Mouse (Mus musculus): ENCODE data around the gene Lyzl4. TPM values are rescaled to one million over a fixed set of nuclear protein-coding genes. Genes with fewer than 3 reads are reported as not detected.

Gene Lyzl4
- total RNA-seq (2014; fragmentation: Nextera tagmentation) (not detected in 2 replicates), total RNA-seq (2017) (not detected in 2 replicates)

DNA sequence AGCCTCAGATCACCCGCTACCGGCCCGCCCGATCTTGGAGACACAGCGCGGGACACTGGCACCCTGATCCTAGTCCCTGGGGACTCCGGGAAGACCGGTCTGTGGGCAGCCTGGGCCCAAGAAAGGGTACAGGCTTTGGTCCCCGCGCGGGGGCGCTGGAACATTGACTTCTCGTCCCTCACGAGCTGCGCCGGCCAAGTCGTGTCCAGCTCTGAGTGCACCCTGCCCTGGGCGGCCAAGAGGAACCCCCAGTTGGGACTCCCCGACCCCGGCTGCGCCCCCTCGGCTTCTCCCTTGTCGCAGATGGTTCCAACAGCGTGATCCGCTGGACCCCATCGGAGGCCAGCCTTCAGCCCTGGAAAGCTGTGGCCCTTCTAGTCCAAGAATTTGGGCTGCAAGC, at the start of gene Lyzl4:
TSS of gene Lyzl4 (minus strand) at position 96 of the 400 bp plus-strand sequence.
- ATAC-seq (replicated peaks; ENCODE audit: low FRiP score, low TSS enrichment, poor library complexity, severe bottlenecking) = peak; percentile 54

DNA sequence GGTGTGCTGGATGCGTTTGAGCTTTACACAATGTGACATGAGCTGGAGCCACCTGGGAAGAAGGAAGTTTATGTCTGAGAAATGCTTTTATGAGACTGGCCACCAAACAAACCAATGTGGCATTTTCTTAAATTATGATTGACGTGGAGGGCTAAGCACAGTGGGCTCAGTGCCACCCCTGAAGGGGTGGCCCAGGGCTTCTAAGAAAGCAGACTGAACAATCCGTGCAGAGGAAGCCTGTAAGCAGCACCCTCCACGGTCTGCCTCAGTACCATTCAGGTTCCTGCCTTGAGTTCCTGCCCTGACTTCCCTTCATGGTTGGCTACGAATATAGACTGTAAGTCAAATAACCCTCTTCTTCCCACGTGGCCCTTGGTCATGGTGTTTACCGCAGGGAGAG, 48.8 kb upstream of the Lyzl4 start:
- no peak for ATAC-seq (replicated peaks; ENCODE audit: low FRiP score, low TSS enrichment, poor library complexity, severe bottlenecking)

DNA sequence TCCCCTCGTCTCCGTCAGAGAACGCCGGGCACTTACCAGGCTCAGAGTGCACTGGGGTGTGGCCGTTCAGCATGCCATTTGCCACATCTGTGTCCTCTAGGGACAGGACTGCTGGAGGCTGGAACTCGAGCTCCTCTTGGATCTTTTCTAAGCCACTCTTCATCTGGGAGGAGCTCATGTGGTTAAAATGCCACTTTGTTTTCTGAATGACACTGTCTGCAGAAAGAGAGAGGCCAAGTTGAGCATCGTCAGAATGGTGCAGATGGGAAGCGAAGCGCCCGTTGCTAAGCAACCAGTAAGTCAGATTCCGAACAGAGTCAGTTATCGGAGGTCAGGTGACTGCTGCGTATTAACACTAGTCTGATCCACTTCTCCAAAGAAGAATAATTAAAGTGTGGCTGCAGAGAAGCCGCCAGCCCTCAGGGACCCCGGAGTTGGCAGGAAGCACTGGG, 48.3 kb upstream of the Lyzl4 start:
- ATAC-seq (replicated peaks; ENCODE audit: low FRiP score, low TSS enrichment, poor library complexity, severe bottlenecking) = no peak

DNA sequence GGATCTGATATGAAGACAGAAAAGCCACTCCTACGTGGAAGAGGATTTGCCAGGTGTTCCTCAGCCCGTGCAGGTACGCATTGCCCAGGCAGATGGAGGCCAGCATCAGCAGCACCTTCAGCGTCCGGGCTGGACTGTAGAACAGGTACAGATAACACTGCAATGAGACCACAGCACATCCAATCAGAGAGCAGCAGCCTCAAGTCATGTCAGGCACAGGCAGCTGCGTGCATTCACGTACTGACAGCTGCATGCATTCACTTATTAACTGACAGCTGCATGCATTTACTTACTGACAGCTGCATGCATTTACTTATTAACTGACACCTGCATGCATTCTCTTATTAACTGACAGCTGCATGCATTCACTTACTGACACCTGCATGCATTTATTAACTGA, 42.8 kb upstream of the Lyzl4 start:
- ATAC-seq (replicated peaks; ENCODE audit: low FRiP score, low TSS enrichment, poor library complexity, severe bottlenecking) = no peak

DNA sequence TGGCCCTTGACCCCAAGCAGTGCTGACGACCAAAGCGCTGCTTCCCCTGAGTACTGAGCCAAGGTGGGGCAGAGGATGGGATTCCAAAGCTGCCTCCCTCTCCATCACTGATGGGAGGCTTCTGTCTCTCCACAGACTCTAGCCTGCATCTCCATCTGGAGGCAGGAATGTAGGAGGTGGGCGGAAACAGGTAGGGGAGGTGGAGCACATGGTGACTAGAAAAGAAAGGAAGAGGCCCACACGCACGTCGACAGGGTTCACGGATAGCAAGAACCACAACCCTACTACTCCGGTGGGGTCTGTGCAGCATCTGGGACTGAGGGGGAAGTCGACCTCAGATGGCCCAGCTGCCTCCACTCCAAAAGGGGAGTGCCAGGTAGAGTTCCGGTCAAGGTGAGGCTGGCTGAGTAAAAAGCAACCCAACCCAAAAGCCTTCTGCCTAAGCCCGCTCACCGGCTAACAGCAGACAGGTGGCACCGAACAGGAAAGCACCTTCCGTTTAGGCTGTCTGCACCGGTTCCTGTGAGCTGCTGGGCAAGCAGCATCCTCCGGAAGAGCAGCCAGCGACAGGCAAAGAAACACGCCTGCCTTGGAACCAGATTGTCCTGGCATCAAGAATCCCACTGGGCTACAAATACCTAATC, 40.3 kb upstream of the Lyzl4 start:
- no peak for ATAC-seq (replicated peaks; ENCODE audit: low FRiP score, low TSS enrichment, poor library complexity, severe bottlenecking)

DNA sequence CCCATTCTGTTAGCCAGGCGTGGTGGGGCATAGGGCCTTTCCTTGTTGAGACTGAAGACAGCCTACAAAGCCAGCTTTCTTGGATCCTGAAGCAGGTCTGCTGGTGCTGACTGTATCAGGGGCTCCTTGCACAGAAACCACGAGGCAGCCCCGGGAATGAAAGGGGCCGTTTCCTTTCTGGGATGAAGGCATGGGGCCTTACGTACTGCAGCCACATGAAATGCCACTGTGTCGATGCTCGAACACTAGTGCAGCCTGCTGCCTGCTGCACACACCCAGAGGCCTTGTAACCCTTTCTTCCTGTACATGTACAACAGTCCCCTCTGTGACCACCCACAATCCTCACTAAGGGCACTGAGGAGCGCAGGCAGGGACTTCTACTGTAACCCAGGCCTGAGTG, 39.3 kb upstream of the Lyzl4 start:
- no peak for ATAC-seq (replicated peaks; ENCODE audit: low FRiP score, low TSS enrichment, poor library complexity, severe bottlenecking)

DNA sequence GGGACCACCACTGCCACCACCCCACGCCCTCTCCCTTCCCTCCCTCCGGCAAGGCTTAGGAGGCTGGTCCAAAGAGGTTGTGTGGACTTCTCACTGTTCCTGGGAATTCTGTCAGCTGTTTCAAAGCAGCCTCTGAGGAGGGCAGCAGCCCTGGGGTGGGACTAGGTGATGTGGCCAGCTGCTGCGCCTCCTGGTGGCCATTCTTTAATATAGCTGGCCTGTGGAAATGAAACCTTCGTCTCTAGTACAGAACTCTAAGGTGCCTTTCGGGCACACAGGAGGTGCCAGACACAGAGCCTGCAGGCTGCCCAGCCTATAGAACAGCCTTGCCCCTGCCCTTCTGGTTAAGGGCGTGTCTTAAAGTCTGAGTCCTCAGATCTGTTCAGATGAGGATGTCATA, 37.7 kb upstream of the Lyzl4 start:
- peak; percentile 70 for ATAC-seq (replicated peaks; ENCODE audit: low FRiP score, low TSS enrichment, poor library complexity, severe bottlenecking)

DNA sequence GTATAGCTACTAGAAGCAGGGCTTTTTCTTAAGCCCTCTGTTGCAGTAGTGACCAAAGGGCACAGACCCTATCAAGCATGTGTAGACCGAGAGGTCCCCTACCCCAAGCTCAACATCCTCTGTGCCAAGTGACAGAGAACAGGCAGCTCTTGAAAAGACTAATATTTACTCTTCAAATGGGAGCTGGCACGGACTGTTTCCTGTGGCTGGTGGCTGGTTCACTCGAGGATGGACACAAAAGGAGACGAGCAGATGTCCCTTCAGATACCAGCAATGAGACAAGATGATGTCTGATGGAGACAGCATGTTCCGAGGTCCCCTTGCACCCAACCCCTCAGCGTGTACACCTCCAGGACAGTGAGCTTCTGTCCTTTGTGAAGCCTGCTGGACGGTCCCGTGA, 35.6 kb upstream of the Lyzl4 start:
- no peak for ATAC-seq (replicated peaks; ENCODE audit: low FRiP score, low TSS enrichment, poor library complexity, severe bottlenecking)

DNA sequence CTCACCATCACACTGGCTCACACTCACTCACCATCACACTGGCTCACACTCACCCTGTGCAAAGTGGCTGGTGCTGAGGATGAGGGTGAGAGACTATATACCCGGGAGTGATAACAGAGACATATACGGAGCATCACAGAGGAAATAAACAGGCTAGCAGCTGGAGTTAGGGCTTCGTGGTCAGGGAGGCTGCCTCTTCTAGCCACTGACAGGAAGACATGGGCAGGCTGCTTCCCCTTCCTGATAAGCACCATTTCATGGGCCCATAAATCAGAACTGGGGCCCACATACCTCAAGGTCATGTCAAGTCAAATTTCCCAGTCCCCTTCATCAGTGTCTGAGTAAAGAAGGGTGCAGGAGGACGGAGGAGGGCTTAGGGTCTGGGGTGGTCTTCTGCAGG, 35.2 kb upstream of the Lyzl4 start:
- no peak for ATAC-seq (replicated peaks; ENCODE audit: low FRiP score, low TSS enrichment, poor library complexity, severe bottlenecking)

DNA sequence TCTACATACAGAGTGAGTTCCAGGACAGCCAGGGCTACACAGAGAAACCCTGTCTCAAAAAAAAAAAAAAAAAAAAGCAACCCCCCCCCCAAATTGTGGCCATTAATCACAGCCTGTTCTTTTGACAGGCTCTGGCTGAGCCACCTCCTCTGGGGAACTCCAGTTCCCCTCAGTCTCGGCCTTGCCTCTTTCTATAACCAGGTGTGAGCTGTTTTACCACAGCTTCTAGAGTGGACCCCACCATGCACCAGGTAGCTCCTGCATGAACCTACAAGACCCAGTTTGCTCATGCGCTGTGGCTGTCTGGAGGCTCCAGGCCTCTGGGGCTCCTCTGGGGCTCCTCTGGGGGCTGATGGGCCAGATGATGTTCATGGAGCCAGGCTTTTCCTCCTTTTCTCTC, 33.7 kb upstream of the Lyzl4 start:
- no peak for ATAC-seq (replicated peaks; ENCODE audit: low FRiP score, low TSS enrichment, poor library complexity, severe bottlenecking)

DNA sequence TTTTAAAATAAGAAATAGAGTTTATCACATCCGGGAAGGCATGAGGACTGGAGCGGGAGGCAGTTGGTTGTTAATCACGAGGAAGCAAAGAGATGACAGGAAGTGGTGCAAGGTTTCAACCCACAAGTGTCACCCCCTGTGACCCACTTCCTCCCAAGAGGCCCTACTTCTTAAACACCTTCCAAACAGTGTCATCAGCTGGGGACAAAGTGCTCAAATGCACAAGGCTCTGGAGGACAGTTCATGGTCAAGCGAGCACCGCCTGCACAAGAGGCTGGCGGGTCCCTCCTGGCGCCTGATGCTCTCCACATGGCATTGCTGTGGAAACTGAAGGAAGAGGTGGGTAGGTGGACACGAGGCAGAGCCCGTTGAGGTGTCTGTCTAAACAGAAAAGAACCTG, 33.1 kb upstream of the Lyzl4 start:
- no peak for ATAC-seq (replicated peaks; ENCODE audit: low FRiP score, low TSS enrichment, poor library complexity, severe bottlenecking)

DNA sequence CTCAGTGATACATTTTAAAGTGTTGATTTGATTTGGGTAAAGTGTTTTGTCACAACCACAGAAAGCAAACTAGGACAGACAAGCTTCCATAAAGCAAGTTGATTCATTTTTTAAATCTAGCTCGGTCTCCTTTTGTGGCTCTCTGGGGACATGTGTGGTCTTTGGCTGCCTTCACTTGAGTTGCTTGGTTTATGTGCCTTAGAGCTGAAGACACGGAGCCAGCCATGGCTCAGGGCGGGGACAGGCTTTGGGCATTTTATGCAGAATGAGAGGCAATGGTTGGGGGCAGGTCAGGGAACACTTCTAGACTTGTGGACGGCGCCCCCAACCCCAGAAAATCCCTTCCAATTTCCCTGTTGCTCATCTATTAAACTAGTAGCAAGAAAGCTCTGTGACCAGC, 31.8 kb upstream of the Lyzl4 start:
- ATAC-seq (replicated peaks; ENCODE audit: low FRiP score, low TSS enrichment, poor library complexity, severe bottlenecking) = no peak

DNA sequence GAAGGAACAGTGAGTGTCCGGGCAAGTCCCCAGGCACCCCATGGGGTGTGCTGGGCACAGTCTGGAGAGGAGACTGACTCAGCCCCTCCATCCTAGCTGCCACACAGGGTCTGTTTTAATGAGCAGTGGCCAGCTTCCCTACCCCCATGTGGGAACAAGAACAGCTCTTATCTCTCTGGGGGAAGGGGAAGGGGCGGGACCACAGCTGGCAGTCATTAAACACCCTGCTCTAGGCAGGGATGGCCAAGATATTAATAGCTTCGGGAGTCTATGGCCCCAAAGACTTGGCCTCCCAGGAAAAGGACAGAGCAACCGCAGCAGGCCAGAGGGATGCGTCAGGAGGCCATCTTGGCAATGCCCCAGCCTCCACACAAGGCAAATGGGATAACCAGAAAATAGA, 30.4 kb upstream of the Lyzl4 start:
- no peak for ATAC-seq (replicated peaks; ENCODE audit: low FRiP score, low TSS enrichment, poor library complexity, severe bottlenecking)

DNA sequence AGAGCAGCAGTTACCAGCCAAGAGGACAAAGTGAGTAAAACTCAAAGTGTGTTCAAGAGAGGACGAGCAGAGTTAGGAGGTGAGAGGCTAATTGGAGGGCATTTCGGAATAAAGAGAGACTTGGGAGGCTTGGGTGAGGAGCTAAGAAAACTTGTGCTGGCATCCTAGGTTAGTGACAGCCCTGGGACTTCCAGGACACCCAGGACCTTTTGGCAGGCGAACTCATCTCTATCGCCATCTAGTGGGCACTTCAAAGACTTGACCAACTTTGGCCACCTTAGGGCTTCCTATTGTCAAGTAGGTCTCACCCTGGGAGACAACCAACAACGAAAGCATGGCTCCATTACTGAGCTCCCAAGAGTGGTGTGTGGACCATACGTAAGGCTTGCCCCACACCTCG, 29.4 kb upstream of the Lyzl4 start:
- peak; percentile 62 for ATAC-seq (replicated peaks; ENCODE audit: low FRiP score, low TSS enrichment, poor library complexity, severe bottlenecking)

DNA sequence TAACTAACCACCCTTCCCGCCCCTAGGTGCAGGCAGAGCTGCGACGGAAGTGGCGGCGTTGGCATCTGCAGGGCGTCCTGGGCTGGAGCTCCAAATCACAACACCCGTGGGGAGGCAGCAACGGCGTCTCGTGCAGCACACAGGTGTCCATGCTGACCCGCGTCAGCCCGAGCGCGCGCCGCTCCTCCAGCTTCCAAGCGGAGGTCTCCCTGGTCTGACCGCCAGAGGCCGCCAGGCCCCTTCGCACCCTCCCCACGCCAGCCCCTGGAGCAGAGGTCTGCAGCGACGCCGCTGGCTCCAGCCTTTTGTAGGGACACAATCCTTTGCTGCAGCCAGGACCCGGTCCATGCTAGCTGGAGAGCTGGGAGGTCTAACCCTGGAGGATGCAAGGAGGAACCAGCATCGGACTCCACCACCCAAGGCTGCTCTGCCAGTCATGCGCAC, 27.5 kb upstream of the Lyzl4 start:
- peak; percentile 54 for ATAC-seq (replicated peaks; ENCODE audit: low FRiP score, low TSS enrichment, poor library complexity, severe bottlenecking)

DNA sequence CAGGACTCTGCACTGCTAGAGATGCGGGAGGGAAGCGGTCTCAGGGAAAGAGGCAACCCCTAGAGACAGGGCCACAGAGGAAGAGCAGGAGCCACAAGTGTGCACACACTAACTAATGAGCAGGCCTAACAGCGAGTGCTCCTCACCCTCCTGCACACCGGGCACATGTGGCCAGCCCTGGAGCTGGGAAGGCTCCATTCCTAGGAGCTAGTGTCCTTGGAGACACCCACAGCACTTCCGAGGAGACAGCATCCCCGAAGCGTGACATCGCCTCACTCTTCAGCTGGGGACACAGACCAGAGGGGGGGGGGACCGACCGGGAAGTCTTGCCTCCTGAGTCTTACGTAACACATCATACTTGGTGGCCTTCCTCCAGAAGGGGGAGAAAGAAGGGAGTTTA, 25.9 kb upstream of the Lyzl4 start:
- no peak for ATAC-seq (replicated peaks; ENCODE audit: low FRiP score, low TSS enrichment, poor library complexity, severe bottlenecking)

DNA sequence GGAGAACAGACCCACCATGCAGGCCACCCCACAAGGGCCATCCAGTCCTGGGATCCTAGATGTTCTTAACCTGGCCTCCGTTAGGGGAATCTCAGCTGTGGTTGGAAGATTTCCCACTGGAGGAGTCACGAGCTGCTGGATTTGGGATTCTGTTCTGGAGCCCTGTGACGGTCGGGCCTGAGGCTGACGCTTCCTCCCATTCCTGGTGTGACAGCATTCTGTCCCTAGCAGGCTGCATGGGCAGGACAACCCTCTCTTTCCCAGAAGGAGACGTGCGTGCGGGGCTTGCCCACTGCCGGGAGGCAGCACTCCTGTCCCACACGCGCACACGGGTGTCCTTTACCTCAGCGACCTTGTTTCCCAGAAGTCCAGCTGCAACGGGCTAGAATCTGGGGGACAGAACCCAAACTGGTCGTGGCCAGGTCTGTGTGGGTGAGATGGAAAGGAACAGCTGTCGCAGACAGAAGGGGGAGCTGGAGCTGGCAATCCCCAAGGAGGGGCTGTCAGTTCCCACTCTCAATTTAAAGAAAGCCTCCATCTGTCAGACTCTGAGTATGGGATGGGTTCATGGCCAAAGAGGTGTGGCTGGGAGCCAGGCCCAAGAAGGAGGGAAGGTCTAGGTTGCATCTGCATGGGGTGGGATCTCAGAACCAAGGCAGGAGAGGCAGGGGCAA, 25.2 kb upstream of the Lyzl4 start:
- no peak for ATAC-seq (replicated peaks; ENCODE audit: low FRiP score, low TSS enrichment, poor library complexity, severe bottlenecking)

DNA sequence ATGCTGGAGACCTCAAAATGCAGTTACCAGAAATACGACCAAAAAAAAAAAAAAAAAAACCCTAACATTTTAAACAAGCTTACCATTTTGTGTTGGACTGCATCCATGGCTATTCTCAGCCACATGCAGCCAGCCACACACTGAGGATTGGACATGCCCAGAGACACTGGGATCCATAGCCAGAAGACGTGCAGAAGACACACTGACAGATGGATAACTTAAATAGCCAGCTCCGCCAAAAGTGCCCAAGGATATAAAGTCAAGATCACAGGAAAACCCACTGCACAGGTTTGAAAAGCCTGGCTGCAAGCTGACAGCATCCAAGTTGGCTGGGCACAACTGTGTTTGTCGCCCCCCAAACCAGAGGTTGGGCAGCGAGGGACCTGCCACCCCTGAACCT, 22.2 kb upstream of the Lyzl4 start:
- ATAC-seq (replicated peaks; ENCODE audit: low FRiP score, low TSS enrichment, poor library complexity, severe bottlenecking) = no peak

DNA sequence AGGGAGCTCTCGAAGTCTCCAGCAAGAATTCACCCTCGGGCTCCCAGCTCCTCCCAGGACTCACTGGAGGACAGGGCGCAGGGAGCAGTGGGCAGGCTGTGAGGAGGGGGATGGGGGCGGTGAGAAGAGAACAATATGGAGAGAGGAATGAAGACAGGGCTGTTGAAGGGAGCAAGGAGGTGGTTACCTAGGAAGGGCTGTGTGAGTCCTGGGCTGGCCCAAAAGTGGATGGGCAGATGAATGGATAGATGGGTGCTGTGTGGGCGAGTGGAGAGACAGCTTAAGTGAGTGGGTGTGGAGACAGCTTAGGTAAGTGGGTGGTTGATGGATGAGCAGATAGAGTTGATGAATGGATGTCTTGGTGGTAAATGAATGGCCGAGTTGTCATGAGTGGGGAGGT, 21.6 kb upstream of the Lyzl4 start:
- ATAC-seq (replicated peaks; ENCODE audit: low FRiP score, low TSS enrichment, poor library complexity, severe bottlenecking) = no peak

DNA sequence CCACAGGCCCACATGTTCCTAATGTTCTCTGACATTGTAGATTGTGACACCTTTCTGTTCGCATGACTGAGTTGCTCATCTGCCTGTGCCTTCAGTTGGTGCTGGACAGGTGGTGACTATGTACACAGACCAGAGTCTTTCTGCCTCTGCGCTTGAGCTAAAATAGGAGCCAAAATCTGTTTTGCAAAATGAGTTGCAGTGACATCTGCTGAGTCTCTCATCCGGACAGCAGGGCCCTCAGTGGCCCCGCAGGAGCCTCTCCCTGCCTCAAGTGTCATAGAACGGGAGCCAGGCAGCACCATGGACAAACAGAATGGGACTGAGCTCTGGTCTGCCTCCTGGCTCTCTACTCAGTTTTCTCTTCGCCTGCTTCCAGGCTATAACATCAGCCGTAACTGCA, 17.9 kb upstream of the Lyzl4 start:
- no peak for ATAC-seq (replicated peaks; ENCODE audit: low FRiP score, low TSS enrichment, poor library complexity, severe bottlenecking)

DNA sequence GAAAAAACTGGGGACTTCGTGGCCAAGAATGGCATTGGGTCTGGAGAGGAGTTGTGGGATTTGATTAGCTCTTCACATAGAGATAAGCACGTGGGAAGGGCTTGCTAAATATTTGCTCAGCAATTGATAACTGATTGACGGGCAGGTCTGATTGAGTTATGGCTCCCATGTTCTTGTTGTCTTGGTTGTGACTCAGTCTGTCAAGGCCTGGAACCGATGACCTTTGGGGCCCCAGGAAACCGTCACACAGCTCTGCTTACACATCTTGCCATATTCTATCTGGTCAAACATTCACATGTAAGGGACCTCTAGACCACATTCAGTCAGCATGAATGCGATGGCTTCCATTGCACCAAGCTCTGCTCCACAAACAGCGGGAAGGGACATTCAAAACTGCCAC, 16.4 kb upstream of the Lyzl4 start:
- no peak for ATAC-seq (replicated peaks; ENCODE audit: low FRiP score, low TSS enrichment, poor library complexity, severe bottlenecking)

Measured in megakaryocyte-erythroid progenitor cell, adult 5-6 weeks (primary cell).